Mouse (Mus musculus) lung, postnatal 0 days (tissue): ENCODE results near the gene Ch25h. TPM values are rescaled to one million over a fixed set of nuclear protein-coding genes. Genes with fewer than 3 reads are reported as not detected.
A peak's percentile ranks its signal among the peaks of the same experiment; 100 is the strongest.

Source experiments
- ATAC-seq: fragments of 200-750 bp; cut with Nextera tagmentation; 2 replicates; pipeline ENCODE4 v1.8.0; 2017; ENCODE audit warnings: moderate library complexity
- DNase-seq: peaks from one replicate; pipeline ENCODE4 v3.0.0-alpha.2; 2016; ENCODE audit warnings: low spot score
- H3K27ac ChIP-seq: fragments of 300-500 bp; sonication (generic); 2 replicates; pipeline ENCODE4 v1.5.1; 2014; ENCODE audit warnings: antibody characterized with exemption, mild to moderate bottlenecking, low read length, mixed read lengths
- H3K27me3 ChIP-seq: fragments of 300-500 bp; sonication (generic); replicated peaks from 2 replicates; pipeline ENCODE4 v1.6.1; 2014; ENCODE audit warnings: low read length, mixed read lengths; ENCODE audit not compliant: insufficient read depth
- H3K36me3 ChIP-seq: fragments of 300-500 bp; sonication (generic); 2 replicates; pipeline ENCODE4 v1.6.1; 2014; ENCODE audit warnings: low read length, mixed read lengths; ENCODE audit not compliant: insufficient read depth
- H3K4me1 ChIP-seq: fragments of 300-500 bp; sonication (generic); 2 replicates; pipeline ENCODE4 v1.6.1; 2014; ENCODE audit warnings: antibody characterized with exemption, low read depth, low read length, mixed read lengths; ENCODE audit not compliant: insufficient read depth
- H3K4me2 ChIP-seq: fragments of 300-500 bp; sonication (generic); replicated peaks from 2 replicates; pipeline ENCODE4 v1.6.1; 2014; ENCODE audit warnings: low read depth, mild to moderate bottlenecking, low read length, moderate library complexity, mixed read lengths
- H3K4me3 ChIP-seq: fragments of 300-500 bp; sonication (generic); 2 replicates; pipeline ENCODE4 v1.5.1; 2014; ENCODE audit warnings: low read depth, low read length
- H3K9ac ChIP-seq: fragments of 300-500 bp; sonication (generic); replicated peaks from 2 replicates; pipeline ENCODE4 v1.6.1; 2014; ENCODE audit warnings: low read depth, mild to moderate bottlenecking
- H3K9me3 ChIP-seq: fragments of 300-500 bp; sonication (generic); 2 replicates; pipeline ENCODE4 v1.6.1; 2016; ENCODE audit warnings: low read length, mixed read lengths
- CTCF ChIP-seq: IDR thresholded peaks from 2 replicates; pipeline ENCODE4 v1.5.1; 2016; ENCODE audit warnings: antibody characterized with exemption, mild to moderate bottlenecking
- EP300 ChIP-seq: IDR thresholded peaks from 2 replicates; pipeline ENCODE4 v1.6.1; 2016; ENCODE audit warnings: antibody characterized with exemption, mild to moderate bottlenecking, control low read depth
- WGBS: fragments of 180-500 bp; shearing (Covaris S2); extraction: QIAGEN DNeasy Blood & Tissue Kit; methylation state at CpG from one replicate; pipeline ENCODE4 v1.1.7; 2014; 5-methylcytosine and 5-hydroxymethylcytosine counted together
- polyA plus RNA-seq: library from polyadenylated mRNA; unstranded; fragments of >200 nt; fragmentation: Nextera tagmentation; extraction: Ambion mirVana; gene quantifications from 2 replicates; pipeline ENCODE4 v1.2.1, GENCODE M21; 2015

Ch25h gene
- polyA plus RNA-seq, 1 experiment from 2014 or later, result 1.7 TPM

DNA sequence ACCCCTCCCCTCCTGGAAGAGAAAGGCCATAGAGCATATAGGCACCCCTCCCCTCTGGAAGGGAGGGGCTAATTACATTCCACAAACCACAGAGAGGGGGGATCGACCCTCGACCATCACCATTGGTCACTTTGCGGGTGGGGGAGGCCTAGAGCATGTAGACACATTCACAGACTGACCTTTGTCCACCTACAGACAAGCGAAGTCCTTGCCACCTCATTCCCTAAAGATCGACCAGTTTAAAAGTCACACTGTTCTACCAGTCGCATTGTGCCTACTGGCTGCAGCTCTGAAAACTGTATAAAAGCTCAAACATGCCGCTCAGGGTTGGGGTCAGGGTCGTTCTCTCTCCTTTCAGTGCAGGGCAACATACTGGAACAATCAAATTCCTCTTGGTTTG, 36.6 kb upstream of the Ch25h start:
- ATAC-seq, result no peak
- H3K9ac ChIP-seq, result no peak overlapping the region
- H3K4me3 ChIP-seq, result no peak overlapping the region
- no peak overlapping the region for H3K4me2 ChIP-seq
- H3K4me1 ChIP-seq, result no peaks in the 10 kb centered on the region
- no peak overlapping the region for H3K27ac ChIP-seq
- WGBS, result 61% methylated on average over 8 of the region's 8 CpGs
- H3K9me3 ChIP-seq, result no peaks in the 10 kb centered on the region
- DNase-seq, result no peak
- TF ChIP-seq CTCF (no peak), EP300 (no peak)
- H3K27me3 ChIP-seq, result no peaks in the 10 kb centered on the region
- H3K36me3 ChIP-seq, result no peaks in the 10 kb centered on the region; the same call in 1 of the 2 replicates

DNA sequence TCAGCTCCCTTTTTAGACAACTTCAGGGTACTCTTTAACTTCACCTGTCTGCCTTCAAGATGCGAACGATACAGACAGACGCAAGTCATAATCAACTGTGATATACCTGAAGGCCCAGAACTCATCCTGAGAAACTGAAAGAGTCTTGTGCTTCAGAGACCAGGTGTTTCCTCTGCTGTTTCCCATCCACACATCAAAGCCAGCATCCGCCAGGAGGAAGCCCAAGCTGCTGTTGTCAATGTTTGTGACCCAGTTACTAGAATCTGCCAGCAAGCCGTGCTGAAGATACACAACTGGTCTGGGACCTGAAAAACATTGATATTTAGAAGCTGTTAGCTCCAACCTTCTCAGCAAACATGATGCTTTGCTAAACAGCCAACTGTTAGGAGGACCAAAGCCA, 35.8 kb upstream of the Ch25h start:
- Histone ChIP-seq H3K9me3 (no peaks in the 10 kb centered on the region), H3K4me1 (no peaks in the 10 kb centered on the region; the same call in 1 of the 2 replicates), H3K36me3 (no peaks in the 10 kb centered on the region; the same call in 1 of the 2 replicates), H3K9ac (no peak overlapping the region), H3K4me3 (no peak overlapping the region), H3K4me2 (no peak overlapping the region), H3K27me3 (no peaks in the 10 kb centered on the region), H3K27ac (no peak overlapping the region)
- DNase-seq (no peak), ATAC-seq (no peak)
- WGBS, result 51% methylated on average over 5 of the region's 5 CpGs
- TF ChIP-seq CTCF (no peak), EP300 (no peak)

DNA sequence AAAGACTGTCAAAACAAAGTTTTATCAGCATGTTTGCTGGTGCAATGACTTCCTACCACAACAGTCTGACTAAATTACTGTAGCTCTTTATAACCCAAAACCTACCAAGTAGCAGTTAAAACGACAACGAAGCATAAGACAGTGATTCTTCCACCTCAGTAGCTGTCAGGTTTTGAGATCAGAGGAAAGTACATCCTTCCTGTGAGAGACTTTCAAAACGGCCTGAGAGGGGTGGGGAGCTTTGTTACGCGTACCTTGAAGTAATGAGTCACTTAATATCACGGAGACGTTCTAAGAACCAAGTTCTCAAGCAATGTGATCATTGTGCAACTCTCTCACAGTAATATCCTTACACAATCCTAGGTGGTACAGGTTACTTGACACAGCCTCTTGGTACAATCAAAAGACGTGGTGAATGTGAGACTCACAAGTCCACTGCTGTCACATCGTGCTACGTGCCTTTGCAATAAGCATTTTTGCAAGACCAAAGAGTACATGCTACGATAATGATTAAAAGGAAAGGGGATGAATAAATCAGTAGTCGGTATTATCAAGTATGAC, 30.3 kb upstream of the Ch25h start:
- Histone ChIP-seq H3K4me3 (no peak overlapping the region), H3K4me2 (no peak overlapping the region), H3K4me1 (no peaks in the 10 kb centered on the region; the same call in 1 of the 2 replicates), H3K27ac (no peak overlapping the region), H3K9ac (no peak overlapping the region), H3K36me3 (no peaks in the 10 kb centered on the region; the same call in 1 of the 2 replicates), H3K9me3 (no peaks in the 10 kb centered on the region), H3K27me3 (no peaks in the 10 kb centered on the region)
- peak; percentile 52; the same call in 1 of the 2 replicates for TF ChIP-seq EP300
- no peak for TF ChIP-seq CTCF
- DNase-seq, result peak; percentile 78
- ATAC-seq, result peak; percentile 75
- WGBS, result 48% methylated on average over 12 of the region's 12 CpGs

DNA sequence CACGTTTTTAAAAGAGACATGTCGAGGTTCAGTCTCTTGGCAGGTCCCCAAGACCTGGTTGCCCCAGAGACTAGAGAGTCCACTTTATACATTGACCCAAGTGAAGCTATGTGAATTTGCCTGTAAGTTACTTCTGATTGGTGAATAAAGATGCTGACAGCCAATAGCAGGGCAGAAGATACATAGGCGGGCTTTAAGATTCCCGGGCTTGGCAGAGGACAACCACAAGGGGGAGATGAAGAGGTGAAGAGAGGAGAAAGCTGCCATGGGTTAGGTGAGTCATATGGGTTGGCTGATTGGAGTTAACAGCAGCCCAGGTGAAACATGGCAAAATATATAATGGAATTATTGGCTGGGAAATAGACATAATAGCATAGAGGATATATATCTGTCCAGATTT, 25.8 kb upstream of the Ch25h start:
- peaks cover 10% of the 10 kb centered on the region; the same call in 1 of the 2 replicates for H3K36me3 ChIP-seq
- H3K4me3 ChIP-seq, result no peak overlapping the region
- H3K9ac ChIP-seq, result no peak overlapping the region
- H3K27me3 ChIP-seq, result no peaks in the 10 kb centered on the region
- no peaks in the 10 kb centered on the region for H3K9me3 ChIP-seq
- H3K4me1 ChIP-seq, result no peaks in the 10 kb centered on the region; the same call in 1 of the 2 replicates
- H3K4me2 ChIP-seq, result no peak overlapping the region
- H3K27ac ChIP-seq, result no peak overlapping the region
- TF ChIP-seq CTCF, result peak; percentile 86
- 0 out of 2 replicates have a peak, but pooled peaks have one; percentile 13 for TF ChIP-seq EP300
- 38% methylated on average over 4 of the region's 4 CpGs for WGBS
- ATAC-seq (peak; percentile 85), DNase-seq (peak; percentile 92)

DNA sequence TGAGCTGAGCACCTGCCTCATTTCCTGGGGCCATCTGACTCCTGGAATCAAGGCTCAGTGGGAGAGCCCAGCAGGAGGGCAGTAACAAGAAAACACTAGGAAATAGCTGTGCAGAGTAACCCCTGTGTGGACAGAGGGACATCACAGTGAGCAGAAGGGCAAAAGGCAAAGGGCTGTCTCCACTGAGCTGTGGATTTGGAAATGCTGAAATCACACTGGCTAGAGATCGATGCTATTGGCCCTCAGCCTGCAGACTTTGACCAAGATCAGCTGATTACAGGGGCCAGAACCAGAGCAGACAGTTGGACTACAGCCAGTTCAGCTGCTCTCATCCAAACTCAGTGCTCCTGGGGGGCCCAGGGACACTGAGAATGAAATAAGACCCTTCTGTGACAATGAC, 21.4 kb upstream of the Ch25h start:
- no peaks in the 10 kb centered on the region for H3K4me1 ChIP-seq

DNA sequence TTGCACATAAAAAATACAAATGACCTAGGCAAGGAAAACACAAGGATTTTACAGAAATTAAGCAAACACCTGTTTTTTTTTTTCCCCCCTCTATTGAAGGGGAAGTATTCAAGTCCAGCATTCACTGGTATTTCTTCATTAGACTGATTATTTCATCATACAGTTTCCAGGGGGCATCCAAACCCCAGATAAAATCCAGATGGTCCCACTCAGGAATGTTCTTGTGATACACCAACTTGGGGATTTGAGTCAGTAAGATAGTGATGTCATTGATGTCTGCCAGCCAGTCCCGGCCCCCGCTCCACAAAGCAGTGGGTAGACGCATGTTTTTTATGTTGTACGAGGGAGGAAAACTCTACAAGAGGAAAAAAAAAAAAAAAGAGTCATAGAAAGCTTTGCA, 18.9 kb upstream of the Ch25h start:
- Histone ChIP-seq H3K4me2 (no peak overlapping the region), H3K4me3 (no peak overlapping the region), H3K4me1 (no peaks in the 10 kb centered on the region), H3K9ac (no peak overlapping the region), H3K27me3 (no peaks in the 10 kb centered on the region), H3K27ac (no peak overlapping the region), H3K9me3 (no peaks in the 10 kb centered on the region), H3K36me3 (peaks cover 6% of the 10 kb centered on the region; the same call in 1 of the 2 replicates)
- TF ChIP-seq EP300, result no peak
- WGBS, result 86% methylated on average over 4 of the region's 4 CpGs
- ATAC-seq (no peak), DNase-seq (no peak)

More for the DNA sequence above, 21.4 kb upstream of the Ch25h start:
- 65% methylated on average over 1 of the region's 1 CpGs for WGBS
- no peaks in the 10 kb centered on the region for H3K9me3 ChIP-seq
- H3K9ac ChIP-seq, result no peak overlapping the region
- no peak overlapping the region for H3K4me2 ChIP-seq
- DNase-seq (no peak), ATAC-seq (no peak)
- H3K27me3 ChIP-seq, result no peaks in the 10 kb centered on the region
- peaks cover 10% of the 10 kb centered on the region; the same call in 1 of the 2 replicates for H3K36me3 ChIP-seq
- TF ChIP-seq EP300 (no peak), CTCF (no peak)
- H3K27ac ChIP-seq, result no peak overlapping the region
- H3K4me3 ChIP-seq, result no peak overlapping the region
